Mouse (Mus musculus) urinary bladder, postnatal 36 days (tissue): Measurements from ENCODE around the gene B3gnt3.
"Not testable (repeated sequence)": the region's sequence is repeated elsewhere in the genome, so short reads cannot be mapped to it uniquely, and the experiment has no call there.

Experiments
- DNase-seq, 2 experiments: peaks; one replicate each; pipeline ENCODE4 v3.0.0; 2022; ENCODE audit warnings: low spot score in 2 of 2, mixed read lengths in 1 of 2

Gene B3gnt3

DNA sequence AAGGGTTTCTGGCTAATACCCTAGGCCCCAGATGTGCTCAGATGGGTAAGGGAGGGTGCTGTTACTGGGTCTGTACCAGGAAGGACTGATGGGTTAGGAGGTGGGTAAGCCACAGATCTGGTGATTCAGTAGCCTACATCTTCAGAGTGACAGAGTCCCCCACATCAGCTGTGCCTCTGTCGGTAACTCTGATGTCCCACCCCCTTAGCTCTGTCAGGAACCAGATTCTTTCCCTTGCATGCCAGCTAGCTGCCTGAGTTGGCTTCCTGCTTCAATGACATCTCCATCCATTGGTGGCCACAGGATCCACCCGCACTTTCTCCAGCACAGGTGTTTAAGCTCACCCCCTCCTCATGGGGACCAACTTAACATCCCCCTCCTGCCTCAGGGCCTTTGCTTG lies 10.0 kb upstream of the B3gnt3 start:
- DNase-seq = no peak

DNA sequence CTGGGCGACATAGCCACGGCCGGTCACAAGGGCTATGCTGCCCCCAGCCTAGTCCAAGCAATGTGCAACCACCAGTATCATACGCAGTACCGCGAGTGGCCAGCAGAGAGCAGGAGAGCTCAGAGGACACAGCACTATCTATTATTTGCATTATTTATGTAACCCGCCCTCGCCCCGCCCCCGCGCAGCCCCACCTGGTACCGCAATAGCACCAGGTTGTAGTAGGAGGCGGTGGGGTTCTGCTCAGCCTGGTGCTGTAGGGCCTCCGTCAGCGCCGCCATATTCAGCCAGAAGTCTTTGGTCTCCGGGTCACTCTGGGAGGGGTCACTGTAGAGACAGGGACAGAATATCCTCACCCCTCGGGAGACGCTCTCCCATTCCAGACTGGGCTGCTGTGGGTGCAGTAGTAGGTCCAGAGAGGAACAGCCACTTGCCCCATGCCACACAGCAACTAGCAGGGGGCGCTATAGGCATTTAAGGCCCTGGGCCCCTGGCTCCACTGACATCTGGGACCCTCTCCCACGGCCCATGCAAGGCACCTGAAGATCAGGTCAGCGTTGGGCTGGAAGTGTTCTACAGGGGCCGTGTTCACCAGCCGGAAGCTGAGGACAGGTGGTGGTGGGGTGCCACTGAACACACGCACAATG lies 8.3 kb upstream of the B3gnt3 start:
- DNase-seq = peak; percentile 71 to 78

- DNase-seq = no peak
Observed at GRCm38 (mm10) chr8:71709134-71709799, 7.7 kb upstream of the B3gnt3 start.

- no peak for DNase-seq
Observed at GRCm38 (mm10) chr8:71707874-71708273, 6.3 kb upstream of the B3gnt3 start.

DNA sequence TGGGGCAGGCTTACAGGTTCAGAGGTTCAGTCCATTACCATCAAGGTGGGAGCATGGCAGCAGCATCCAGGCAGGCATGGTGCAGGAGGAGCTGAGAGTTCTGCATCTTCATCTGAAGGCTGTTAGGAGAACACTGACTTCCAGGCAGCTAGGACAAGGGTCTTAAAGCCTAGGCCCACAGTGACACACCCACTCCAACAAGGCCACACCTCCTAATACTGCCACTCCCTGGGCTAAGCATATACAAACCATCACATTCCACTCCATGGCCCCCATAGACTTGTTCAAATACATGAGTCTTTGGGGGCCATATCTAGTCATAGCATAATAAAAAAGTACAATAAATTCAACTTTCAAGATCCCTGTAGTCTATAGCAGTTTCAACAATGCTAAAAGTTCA lies 1.8 kb upstream of the B3gnt3 start:
- not testable (repeated sequence) for DNase-seq

GRCm38 (mm10) chr8:71702923-71703322 lies 1.3 kb upstream of the B3gnt3 start:
- no peak for DNase-seq

DNA sequence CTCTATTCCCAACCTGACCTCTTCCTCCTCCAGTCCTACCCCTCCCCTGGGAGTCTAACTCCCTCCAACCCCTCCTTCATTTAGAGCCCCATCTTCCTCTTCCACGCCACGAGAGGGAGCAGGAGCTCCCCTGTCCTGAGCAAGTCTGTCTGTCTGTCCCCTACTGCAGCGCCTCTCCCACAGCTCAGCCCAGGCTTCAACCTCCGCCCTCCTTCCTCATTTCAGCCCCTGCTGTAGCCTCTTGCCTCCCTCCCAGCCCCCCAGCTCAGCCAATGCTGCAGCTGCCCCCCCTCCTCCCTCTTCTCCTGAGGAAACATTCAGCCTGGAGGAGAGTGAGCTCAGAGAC lies 471 bp upstream of the B3gnt3 start:
- DNase-seq = no peak

DNA sequence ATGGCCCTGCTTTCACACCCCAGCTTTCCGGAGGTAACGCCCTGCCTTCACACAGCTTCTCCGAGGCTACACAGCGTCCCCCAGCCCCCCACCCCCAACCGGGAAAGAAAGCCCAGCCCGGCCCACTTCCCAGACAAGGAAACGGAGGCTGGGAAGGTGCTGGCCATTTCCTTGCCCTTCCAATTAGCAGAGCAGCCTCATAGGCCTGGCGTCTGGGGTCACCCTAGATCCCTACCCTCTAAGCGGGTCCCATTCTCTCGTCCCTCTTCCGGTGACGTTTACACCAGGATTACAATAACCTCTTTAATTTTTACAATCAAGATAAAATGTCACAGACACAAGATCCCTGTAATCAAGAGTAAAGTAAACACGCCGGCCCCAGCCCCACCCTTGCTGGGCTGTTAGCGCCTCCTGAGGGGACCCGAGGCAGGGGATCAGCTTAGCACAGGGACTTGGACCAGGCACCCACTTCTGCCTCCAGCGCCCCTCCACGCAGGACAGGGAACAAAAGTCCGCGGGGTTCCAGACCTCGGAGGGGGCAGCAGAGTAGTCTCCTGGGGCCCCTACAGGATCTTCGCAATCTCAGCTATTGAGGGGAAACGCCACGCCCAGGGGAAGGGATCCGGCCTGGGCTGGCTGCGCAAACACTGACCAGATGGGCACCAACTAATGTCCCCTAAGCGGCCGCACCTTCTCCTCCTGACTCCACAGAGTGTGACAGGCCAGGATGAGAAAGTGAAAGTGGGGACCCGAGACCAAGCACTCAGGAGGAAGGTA lies 908 bp downstream of the B3gnt3 start:
- DNase-seq = no peak

GRCm38 (mm10) chr8:71695456-71695855 lies 6.1 kb downstream of the B3gnt3 start:
- not testable (repeated sequence) for DNase-seq

DNA sequence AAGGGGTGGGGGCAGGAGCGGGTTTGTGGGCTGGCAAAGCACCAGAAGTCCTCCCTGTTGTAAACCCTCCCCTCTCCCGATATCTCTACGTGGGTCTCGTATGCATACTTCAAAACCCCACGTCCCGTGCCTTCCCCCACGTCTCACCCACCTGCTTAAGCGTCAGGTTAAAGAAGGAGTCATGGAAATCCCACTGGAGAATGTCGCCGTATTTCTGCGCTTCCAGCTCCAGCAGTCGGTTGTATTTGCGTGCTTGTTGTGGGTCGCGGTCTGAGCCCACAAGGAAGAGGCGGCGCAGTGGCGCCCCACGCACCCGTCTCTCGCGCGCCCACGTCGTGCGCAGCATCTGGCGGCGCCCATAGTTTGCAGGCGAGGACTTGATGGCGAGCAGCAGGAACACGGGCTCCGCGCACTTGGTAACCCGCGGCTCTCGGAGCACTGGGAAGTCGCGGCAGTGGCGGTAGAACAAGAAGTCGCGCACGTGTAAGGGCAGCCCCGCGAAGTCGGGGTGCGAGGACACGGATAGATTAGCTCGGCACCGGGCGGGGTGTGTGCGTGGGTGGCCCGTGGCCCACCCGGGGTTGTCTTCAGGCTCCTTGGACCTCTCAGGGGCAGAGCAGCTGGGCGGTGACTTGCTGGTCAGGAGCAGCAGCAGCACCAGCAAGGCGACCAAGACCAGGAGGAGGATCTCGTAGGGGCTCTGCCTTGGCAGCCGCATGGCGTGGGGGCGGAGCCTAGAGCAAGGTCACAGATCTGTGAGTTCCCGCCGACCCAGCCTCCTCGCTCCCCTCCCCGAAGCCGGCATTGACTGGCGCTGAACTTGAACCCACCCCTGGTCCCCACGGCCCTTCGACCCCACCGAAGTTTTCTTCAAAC lies 8.2 kb downstream of the B3gnt3 start:
- DNase-seq = no peak

- no peak for DNase-seq
Observed at GRCm38 (mm10) chr8:71692509-71692908, 9.1 kb downstream of the B3gnt3 start.

DNA sequence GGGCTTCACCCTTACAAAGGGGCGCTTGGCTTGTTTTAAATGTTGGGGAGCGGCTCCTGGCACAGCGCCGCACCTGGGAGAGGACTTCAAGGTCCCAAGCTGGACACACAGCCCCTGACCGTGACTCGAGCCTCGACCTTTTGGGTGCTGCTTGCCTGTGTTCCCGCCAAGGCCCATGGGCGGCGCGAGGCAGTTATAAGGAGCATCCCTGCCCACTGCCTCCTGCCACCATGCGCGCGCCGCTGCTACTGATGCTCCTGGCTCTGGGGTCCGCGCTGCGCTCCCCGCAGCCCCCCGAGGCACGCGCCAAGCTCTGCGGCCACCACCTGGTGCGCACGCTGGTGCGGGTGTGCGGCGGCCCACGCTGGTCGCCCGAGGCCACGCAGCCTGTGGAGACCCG lies 12.6 kb downstream of the B3gnt3 start, which contains the start of gene Insl3:
TSS of gene Insl3 (plus strand) at position 187 of the 400 bp plus-strand sequence.
- no peak for DNase-seq

DNA sequence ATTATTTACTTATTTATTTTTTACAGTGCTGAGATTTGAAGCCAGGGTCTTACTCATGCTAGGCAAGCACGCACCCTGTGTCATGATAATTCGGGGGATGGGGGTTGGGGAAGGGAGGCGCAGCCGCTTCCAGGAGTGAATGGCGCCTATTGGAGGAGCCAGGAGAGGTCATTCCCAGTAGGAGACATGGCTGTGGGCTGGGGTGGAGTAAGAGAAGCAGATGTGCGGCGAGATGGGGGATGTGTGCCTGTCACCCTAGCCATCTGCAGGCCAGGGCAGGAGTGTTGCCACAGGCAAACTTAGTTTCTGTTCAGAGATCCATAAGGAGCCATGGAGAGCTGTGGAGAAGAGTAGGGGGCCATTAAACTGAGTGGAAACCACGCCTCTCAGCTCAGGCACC lies 14.0 kb downstream of the B3gnt3 start:
- DNase-seq = no peak

DNA sequence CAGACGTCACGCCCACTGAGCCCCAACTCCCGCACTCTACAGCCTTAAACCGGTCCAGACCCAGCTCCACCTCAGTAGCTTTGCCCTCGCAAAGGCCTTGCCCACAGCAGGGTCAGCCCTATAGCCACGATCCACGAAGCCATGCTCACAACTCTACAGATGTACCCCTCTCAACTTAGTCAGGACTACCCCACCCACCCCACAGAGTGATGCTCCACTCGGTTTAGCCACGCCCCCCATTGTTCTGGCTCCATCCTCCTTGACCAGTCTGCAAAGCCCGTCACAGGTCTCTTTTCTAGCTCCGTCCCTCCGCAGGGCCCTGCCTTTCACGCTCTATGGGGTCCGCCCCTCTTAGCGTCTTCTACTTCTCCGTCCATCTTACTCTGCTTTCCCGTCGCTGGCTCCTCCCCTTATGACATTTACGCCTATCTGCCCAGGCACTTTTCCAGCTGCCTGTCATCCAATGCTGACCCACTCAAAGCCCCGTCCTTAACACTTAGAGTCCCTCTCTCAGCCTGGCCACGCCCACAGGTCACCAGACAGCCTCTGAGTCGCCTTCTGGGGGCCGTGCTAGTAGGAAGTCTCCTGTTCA lies 15.3 kb downstream of the B3gnt3 start:
- DNase-seq = no peak

- DNase-seq = no peak
Observed at GRCm38 (mm10) chr8:71685573-71685972, 16.0 kb downstream of the B3gnt3 start.

DNA sequence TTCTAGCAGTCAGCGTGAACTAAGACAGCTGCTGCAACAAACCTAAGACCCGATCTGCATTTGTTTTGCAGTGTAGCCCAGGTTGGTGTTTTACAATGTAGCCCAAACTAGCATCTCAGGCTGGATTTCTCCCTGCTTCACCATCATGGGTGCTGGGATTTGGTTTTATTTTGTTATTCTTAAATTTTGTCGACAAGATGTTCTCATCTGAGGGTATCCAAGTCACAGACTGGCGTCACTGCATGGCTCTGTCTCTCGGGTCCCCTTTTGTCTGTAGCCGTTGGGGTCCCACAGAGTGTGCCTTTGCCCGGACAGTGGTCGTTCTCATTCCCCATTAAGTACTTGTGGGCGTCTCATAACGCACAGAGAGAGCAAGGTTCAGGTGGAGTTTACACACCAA lies 16.9 kb downstream of the B3gnt3 start:
- no peak for DNase-seq

GRCm38 (mm10) chr8:71682832-71683231 lies 18.8 kb downstream of the B3gnt3 start:
- DNase-seq = no peak

DNA sequence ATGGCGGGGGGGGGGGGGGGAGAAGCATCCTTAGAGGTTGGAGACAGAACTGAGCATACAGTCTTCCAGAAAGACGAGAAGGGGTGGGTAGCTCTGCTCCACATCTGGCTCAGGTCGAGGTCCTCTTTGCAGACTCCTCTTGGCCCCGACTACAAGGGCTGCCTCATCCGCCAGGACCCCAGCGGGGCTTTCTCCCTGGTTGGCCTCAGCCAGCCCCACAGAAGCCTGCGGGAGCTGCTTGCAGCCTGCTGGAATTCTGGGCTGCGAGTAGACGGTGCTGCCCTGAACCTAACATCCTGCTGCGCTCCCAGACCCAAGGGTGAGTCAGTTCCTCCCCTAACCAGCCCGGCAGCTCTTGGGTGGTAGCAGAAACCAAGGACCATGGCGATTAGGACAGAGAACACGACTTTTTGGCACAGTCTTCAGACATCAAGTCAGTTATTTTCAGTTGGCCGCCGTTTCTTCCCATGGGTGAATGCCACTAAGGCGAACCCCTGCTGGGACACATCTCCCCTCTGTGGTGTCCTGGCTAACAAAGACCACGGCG lies 20.1 kb downstream of the B3gnt3 start:
- DNase-seq = no peak

- DNase-seq = no peak
Observed at GRCm38 (mm10) chr8:71680471-71680870, 21.1 kb downstream of the B3gnt3 start.

GRCm38 (mm10) chr8:71679550-71680168 lies 21.9 kb downstream of the B3gnt3 start:
- no peak for DNase-seq

GRCm38 (mm10) chr8:71679116-71679515 lies 22.5 kb downstream of the B3gnt3 start:
- no peak for DNase-seq
